Mouse (Mus musculus): Measurements from ENCODE around the gene Ganab. TPM values are rescaled to one million over a fixed set of nuclear protein-coding genes. Genes with fewer than 3 reads are reported as not detected.

Gene Ganab
- 91.7 TPM for polyA plus RNA-seq (2017; shearing (Covaris generic))

DNA sequence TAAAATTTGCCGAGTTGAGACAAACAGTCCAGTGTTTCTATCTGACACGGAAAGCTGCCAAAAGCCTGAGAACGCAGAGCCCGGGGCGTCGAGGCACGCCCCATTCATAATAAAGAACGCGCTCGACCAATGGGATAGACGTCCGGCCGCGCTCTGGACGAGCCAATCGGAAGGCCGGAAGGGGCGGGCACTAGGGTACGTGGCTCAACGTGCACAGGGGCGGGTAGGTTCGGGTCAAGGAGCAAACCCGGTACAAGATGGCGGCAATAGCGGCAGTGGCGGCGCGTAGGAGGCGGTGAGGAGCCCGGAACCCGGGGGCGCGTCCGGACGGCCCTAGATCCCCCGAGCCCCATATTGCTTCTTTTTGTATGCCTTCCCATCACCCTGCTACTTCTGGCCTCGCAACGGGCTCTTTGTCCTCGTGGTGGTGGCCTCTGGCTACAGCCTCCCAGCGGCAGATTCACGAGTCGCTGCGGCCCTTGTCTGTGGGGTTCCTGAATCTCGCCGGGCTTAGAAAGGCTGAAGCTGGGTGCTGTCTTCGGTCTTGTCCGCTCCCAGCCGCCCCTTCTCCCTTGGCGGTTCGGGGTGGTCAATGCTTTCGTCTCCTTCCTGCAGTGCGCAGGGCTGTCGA lies at the start of gene Ganab:
Gene Ganab, plus strand, starts transcription at position 207 of the 631 bp plus-strand sequence.

DNA sequence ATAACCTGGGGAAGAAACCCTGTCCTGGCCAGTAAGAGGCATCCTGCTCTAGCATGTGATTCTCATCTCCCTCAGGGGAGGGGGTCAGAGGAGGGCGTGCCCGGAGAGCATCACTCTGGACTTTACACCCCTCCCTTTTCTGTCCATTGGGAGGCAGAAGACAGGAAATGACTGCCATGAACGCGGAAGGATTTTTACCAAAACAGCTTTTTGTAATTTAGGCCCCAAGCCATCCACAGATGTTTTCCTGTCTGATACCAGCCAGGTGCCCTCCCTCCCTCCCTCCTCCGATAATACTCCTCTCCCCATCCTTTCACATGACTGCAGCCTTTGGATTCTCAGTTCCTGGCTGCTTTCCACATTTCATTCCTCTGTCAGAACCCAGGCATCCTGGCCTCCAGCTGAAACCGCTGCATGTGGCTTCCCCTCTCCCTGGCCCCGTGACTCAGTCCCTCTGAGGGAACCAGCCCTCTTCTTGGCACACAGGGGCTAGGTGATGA lies 47.4 kb upstream of the Ganab start, which contains the start of gene Lrrn4cl:
Gene Lrrn4cl, plus strand, starts transcription at position 367 of the 500 bp plus-strand sequence.

DNA sequence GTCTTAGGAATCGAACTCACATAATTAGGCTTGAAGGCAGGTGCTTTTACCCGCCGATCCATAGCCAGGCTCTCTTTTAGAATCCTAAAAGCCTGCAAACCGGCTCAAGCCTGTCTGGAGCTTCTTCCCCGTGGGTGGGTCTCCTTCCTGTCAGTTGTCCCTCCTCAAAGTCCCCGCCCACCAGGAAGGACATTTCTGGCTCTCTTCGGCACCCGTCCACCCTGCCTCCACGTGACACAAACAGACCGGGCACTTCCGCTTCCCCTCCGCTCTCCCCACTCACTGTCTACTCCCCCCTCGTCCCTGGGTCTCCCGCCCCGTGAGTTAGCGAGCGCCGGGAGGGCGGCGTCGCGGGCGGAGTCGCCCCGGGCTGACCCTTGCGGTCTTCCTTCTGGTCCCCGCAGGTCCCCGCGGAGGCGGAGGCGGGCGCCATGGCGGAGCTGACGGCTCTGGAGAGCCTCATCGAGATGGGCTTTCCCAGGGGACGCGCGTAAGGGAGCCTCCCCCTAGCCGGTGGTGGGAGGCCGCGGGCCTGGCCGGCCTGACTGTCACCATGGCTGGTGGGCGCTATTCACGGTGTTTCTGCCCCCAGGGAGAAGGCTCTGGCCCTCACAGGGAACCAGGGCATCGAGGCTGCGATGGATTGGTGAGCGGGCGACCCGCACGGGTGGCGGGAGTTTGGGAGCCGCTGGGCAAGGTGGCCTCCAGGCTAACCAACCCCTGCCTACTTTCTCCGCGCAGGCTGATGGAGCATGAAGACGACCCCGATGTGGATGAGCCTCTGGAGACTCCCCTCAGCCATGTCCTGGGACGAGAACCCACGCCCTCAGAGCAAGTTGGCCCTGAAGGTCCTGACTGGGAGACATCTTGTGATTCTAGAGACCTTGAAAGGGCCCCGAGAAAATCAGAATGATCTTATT lies 26.3 kb upstream of the Ganab start, which contains the start of gene Ubxn1:
Gene Ubxn1, plus strand, starts transcription at position 230 of the 920 bp plus-strand sequence.

DNA sequence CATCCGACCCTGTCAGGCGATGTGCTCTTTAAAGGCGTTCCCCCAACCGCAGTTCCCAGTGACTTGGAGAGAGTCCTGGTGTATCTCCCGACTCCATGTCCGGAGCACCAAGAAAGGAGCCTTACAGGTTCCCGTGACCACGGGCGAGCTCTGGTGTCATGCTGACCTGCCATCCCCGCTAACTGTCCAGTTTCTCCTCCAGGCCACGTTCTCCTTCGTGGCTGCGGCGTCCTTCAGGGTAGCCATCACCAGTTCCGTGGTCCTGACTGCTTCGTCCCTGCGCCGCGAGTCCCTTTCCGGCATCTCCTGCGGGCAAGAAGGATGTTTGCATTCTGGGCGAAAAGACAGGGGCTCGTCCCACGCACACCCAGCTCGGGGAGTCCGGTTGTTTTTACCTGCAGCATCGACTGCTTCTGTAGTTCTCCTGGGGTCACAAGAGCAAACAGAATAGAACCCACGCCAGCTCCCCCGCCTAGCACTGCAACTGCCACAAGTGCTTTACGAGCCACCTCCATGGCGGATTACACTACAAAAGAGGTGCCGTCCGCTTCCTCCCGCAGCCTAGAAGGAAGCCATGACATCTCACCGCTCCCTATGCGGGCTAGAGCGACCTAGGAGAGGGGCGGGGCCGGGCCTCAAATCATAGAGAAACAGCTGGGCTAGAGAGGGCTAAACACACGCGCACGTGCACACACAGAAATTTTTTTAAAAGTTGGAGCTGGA lies 17.4 kb upstream of the Ganab start, which contains the start of gene Uqcc3:
Gene Uqcc3, minus strand, starts transcription at position 613 of the 723 bp plus-strand sequence.

DNA sequence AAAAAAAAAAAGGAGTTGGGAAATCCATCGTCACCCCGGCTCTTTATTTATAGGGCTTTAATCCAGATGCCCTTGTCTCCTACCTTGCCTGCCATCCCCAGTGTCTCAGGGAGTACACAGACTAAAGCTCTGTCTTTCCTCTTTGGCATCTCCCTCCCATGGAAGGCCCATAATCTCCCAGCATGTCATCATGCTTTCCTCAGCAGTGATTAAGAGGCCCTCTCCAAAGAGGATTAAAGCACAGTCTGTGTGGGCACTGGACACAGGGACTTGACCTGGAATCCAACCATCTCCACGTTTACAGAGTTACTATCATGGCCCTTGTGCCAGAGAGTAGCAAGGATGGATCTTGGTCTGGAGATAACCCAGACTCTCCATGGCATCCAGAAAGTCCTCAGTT lies 14.3 kb upstream of the Ganab start, which contains the start of the genes Lbhd1 and Gm49403:
Gene Lbhd1, plus strand, starts transcription at position 117 of the 400 bp plus-strand sequence.
Gene Gm49403, plus strand, starts transcription at position 315 of the 400 bp plus-strand sequence.

DNA sequence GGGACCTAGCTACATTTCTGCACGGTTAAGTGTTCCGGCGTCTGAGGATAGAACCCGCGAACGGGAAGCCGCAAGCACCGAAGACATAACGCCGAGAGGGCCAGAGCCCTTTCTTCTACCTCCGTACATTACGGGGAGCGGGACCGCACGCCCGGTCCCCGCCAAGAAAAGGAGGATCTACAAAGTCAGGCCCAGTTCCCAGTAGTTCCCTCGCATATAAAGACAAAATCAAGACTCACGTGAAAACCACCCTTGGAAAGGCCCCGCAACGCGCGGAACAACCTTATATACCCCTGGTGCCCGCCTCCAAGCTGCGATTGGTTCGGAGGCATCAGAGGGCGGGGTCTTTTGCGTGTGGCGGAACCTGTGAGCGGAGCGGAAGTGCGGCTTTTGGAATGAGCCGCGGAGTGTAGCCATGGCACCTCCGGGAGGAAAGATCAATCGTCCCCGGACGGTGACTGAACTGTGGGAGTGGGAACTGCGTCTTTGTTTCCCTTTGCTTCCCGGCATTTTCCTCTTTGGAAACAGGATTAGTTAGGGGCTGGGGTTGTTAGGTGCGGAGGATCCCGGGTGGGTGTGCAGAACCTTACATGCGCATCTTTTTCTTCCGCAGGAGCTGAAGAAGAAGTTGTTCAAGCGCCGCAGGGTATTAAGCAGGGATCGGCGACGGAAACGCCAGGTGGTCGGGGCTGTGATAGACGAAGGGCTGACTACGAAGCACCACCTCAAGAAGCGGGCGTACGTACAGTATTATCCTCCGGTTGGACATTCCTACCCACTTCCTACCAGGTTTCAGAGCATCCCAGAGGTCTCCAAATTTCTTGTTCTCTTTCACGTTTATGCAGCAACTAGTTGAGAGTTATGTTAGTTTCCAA lies 9.1 kb upstream of the Ganab start, which contains the start of the genes 1810009A15Rik and Gm49416:
Gene 1810009A15Rik, plus strand, starts transcription at position 343 of the 875 bp plus-strand sequence.
Gene Gm49416, plus strand, starts transcription at position 416 of the 875 bp plus-strand sequence.

DNA sequence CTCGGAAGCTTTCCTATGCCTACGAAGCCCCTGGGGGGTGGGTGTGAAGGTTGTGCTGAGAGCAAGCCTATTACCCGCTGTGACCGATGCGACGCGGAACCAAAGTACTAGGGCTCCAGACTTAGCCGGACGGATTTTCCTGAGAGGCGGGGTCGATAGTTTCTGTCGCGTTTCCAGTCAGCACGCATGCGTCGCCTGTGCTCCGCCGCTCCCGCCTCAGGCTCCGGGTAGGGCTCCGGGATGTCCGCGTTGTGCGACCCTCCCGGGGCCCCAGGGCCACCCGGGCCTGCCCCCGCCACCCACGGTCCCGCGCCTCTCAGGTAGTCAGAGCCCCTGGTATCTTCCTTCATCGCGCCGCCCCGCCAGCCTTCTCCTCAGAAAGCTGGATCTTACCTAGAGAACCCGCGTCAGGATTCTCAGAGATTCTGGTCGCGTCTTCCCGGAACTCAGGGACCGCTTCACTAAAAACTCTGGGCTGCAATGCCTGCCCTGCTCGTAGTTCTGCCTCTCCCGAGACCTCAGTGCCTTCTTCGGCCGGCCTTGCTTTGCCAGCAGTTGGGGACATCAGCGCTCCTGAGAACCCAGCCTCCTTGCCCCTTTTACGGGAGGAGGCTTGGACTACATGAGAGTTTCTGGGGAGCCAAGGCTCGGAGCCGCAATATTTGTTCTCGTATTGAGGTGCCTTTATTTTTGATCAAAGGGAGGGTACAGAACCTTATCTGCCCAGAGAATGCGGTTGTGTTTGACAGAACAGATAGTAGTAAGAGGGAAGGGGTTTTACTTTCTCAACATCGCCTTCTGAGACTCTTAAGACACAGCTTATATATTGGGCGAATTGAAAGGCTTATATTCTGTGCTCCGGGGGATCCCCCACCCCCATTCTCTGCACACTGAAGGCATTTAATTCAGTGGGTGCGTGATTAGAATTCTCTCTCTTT lies 4.8 kb upstream of the Ganab start, which contains the start of gene Ints5:
Gene Ints5, plus strand, starts transcription at position 177 of the 938 bp plus-strand sequence.

DNA sequence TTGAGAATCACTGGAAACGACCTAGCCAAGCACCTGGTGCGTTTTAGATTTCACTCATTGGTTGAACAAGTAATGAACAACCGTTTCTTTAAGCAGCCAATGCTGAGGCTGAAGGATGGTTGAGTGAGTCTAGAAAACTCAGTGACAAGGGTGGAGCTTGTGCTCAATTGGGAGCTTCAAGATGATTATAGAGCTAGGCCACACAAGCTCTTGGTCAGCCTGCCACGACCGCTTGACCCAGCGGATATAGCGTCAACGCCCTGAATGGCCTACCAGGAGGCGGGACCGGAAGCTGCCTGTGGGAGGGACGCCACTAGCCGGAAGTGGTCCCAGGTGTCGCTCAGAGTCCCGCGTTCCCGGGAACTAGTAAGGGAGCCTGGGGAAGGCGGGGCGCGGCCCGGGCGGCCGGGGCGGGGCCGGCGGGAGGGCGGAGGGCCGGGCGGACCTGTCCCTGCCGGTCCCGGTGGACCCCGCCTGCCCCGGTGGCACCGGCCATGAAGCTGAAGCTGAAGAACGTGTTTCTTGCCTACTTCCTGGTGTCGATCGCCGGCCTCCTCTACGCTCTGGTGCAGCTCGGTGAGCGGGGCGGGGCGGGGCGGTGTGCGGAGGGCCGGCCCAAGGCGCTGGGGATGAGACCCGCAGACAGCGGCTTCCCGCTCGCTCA lies 22.3 kb downstream of the Ganab start, which contains the start of gene B3gat3:
Gene B3gat3, plus strand, starts transcription at position 302 of the 664 bp plus-strand sequence.

DNA sequence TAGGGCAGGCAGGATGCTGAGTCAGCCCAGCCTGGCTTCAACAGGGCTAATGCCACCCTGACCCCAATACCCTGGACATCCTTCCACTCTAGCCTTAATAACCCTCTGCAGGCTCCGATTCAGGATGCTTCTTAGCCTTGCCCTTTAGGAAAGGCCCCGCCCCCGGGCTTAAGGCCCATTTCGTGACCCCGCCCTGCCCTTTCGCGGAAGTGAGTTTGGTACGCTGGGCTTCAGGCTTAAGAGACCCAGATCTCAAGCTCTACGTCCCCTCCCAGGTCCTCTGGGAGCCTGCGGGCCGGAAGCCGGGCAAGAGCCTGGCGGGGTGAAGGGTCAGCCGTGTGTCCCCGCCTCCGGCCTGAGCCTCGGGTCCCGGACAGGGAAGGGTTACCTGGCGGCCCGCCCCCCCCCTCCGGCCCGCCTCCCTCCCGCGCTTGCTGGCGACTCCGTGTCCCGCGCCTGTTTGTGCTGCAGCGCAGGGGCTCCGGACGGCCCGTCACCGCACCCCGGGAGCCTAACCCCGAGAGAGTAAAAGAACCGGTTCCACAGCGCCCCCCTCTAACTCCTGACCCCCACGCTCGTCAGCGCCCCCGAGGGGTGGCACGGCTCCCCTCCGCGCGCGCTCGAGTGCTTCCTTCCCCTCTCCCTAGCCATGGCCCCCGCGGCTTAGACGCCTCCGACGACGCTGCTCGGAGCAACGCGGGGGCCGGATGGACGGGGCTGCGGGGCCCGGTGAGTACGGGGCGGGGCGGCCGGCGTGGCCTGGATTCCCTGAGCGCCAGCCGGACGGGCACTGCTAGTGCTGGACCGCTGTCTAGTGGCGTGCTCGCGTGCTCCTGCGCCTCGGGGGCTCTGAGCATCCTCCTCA lies 31.6 kb downstream of the Ganab start, which contains the start of the genes Rom1 and Eml3:
Gene Rom1, minus strand, starts transcription at position 133 of the 865 bp plus-strand sequence.
Gene Eml3, plus strand, starts transcription at position 329 of the 865 bp plus-strand sequence.

DNA sequence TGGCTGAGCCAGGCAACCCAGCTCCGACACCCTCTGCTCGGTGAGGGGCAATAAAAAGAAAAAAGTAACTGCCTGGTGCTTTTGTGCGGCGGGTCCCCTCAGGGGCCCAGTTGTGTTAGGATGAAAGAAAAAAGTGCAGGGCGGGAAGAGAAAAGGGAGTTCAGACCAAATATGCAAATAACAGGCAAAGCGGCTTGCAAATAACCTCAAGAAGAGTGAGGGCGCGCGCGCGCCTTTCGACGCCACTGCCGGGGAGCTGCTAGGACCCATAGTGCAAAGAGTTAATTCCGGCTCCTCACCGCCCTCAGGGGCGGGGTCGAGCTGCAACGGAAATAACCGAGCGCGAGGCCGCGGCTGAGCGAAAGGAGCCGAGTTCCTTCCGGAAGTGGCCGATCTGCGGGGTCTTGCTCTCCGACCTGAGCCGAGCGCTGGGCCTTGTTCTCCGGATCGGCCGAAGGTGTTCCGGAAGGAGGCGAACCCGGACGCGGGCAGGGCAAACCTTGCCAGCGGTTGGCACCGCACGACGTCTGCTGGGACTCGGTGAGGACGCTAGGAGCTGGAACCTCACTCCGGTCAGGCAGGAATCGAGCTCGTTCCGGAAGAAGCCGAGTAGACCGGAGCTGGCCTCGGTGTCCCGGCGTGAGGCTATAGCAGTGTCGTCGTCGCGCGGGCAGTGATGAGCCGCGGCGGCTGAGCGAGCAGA lies 43.8 kb downstream of the Ganab start, which contains the start of gene Mta2:
Gene Mta2, plus strand, starts transcription at position 361 of the 703 bp plus-strand sequence.

DNA sequence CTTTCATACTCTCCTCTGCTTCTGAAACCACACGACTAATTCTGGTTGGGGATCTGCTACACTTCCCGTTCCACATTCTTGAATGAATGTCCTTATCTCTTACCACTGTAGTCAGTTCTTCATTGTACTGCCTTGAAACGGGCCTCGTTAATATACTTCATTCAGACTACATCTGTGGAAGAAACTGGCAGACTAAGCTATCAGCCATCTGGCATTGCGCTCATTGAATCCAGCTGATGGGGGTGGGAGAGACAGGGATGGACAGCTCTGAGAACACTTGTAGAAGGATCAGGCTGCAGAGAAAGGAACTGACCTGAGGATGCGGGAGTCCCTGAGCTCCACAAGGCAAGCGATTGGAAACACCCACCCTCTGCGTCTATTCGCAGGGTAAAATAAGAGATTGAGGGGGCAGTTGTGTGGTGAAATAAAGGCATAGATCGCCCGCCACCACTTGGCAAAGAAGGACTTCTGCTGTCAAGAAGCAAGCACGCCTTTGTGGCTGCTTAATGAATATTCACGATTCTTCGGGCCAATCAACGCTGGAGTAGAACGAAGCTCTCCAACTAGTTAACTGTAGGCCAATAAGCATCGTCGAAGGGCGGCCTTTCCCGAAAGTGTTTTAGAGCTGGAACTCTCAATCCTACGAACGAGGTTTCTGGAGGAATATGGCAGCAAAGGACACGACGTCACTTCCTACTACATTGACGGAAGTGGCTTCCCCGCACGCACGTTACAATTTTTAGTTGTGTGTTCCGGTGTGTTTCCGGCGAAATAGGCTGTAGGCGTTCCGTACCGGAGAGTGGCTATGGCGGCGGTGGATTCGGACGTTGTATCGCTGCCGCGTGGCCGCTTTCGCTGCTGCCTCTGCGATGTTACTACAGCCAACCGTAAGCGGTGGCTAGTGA lies 55.5 kb downstream of the Ganab start, which contains the start of gene Tut1:
Gene Tut1, plus strand, starts transcription at position 713 of the 905 bp plus-strand sequence.

Other genes starting within 250 kb of the Ganab start
- not detected for gene Chrm1, start 234.3 kb upstream of the Ganab start, polyA plus RNA-seq (2017; shearing (Covaris generic))
- 546 TPM for gene Slc3a2, start 174.7 kb upstream of the Ganab start, polyA plus RNA-seq (2017; shearing (Covaris generic))
- gene Wdr74, start 162.2 kb upstream of the Ganab start, polyA plus RNA-seq (2017; shearing (Covaris generic)), result 91.5 TPM
- gene 1700092M07Rik, start 157.4 kb upstream of the Ganab start, polyA plus RNA-seq (2017; shearing (Covaris generic)), result 3.0 TPM
- 246 TPM for gene Stx5a, start 156.7 kb upstream of the Ganab start, polyA plus RNA-seq (2017; shearing (Covaris generic))
- gene Nxf1, start 141.0 kb upstream of the Ganab start, polyA plus RNA-seq (2017; shearing (Covaris generic)), result 362 TPM
- 32.4 TPM for gene Tmem223, start 127.1 kb upstream of the Ganab start, polyA plus RNA-seq (2017; shearing (Covaris generic))
- gene Tmem179b, start 123.6 kb upstream of the Ganab start, polyA plus RNA-seq (2017; shearing (Covaris generic)), result 143 TPM
- 9.7 TPM for gene Taf6l, start 111.7 kb upstream of the Ganab start, polyA plus RNA-seq (2017; shearing (Covaris generic))
- 74.4 TPM for gene Polr2g, start 99.5 kb upstream of the Ganab start, polyA plus RNA-seq (2017; shearing (Covaris generic))
- gene Zbtb3, start 95.5 kb upstream of the Ganab start, polyA plus RNA-seq (2017; shearing (Covaris generic)), result 1.4 TPM
- 23.9 TPM for gene Ttc9c, start 78.7 kb upstream of the Ganab start, polyA plus RNA-seq (2017; shearing (Covaris generic))
- gene Hnrnpul2, start 78.1 kb upstream of the Ganab start, polyA plus RNA-seq (2017; shearing (Covaris generic)), result 14.0 TPM
- not detected for gene AC129217.1, start 68.3 kb upstream of the Ganab start, polyA plus RNA-seq (2017; shearing (Covaris generic))
- gene Bscl2, start 60.6 kb upstream of the Ganab start, polyA plus RNA-seq (2017; shearing (Covaris generic)), result 70.9 TPM
- gene Gng3, start 58.9 kb upstream of the Ganab start, polyA plus RNA-seq (2017; shearing (Covaris generic)), result not detected
- gene Lrrn4cl, start 47.3 kb upstream of the Ganab start, polyA plus RNA-seq (2017; shearing (Covaris generic)), result not detected
- gene Ubxn1, start 26.6 kb upstream of the Ganab start, polyA plus RNA-seq (2017; shearing (Covaris generic)), result 131 TPM
- gene Uqcc3, start 17.1 kb upstream of the Ganab start, polyA plus RNA-seq (2017; shearing (Covaris generic)), result 24.6 TPM
- gene Lbhd1, start 14.3 kb upstream of the Ganab start, polyA plus RNA-seq (2017; shearing (Covaris generic)), result 37.0 TPM
- not detected for gene Gm49403, start 14.1 kb upstream of the Ganab start, polyA plus RNA-seq (2017; shearing (Covaris generic))
- 26.9 TPM for gene 1810009A15Rik, start 9.2 kb upstream of the Ganab start, polyA plus RNA-seq (2017; shearing (Covaris generic))
- not detected for gene Gm49416, start 9.1 kb upstream of the Ganab start, polyA plus RNA-seq (2017; shearing (Covaris generic))
- gene Ints5, start 5.1 kb upstream of the Ganab start, polyA plus RNA-seq (2017; shearing (Covaris generic)), result 29.7 TPM
- gene B3gat3, start 22.3 kb downstream of the Ganab start, polyA plus RNA-seq (2017; shearing (Covaris generic)), result 45.8 TPM
- 3.3 TPM for gene Rom1, start 31.3 kb downstream of the Ganab start, polyA plus RNA-seq (2017; shearing (Covaris generic))
- gene Eml3, start 31.5 kb downstream of the Ganab start, polyA plus RNA-seq (2017; shearing (Covaris generic)), result 67.4 TPM
- gene Mta2, start 43.8 kb downstream of the Ganab start, polyA plus RNA-seq (2017; shearing (Covaris generic)), result 219 TPM
- gene Tut1, start 55.8 kb downstream of the Ganab start, polyA plus RNA-seq (2017; shearing (Covaris generic)), result 49.1 TPM
- 292 TPM for gene Eef1g, start 69.0 kb downstream of the Ganab start, polyA plus RNA-seq (2017; shearing (Covaris generic))
- gene Ahnak, start 91.2 kb downstream of the Ganab start, polyA plus RNA-seq (2017; shearing (Covaris generic)), result 147 TPM
- gene Scgb1a1, start 189.9 kb downstream of the Ganab start, polyA plus RNA-seq (2017; shearing (Covaris generic)), result not detected
- gene Asrgl1, start 237.6 kb downstream of the Ganab start, polyA plus RNA-seq (2017; shearing (Covaris generic)), result 21.0 TPM

Data from effector memory CD4-positive, alpha-beta T cell, adult 5 months (primary cell).